ENCODE assay signal across 8 mouse cellular contexts in the genomic region with DNA sequence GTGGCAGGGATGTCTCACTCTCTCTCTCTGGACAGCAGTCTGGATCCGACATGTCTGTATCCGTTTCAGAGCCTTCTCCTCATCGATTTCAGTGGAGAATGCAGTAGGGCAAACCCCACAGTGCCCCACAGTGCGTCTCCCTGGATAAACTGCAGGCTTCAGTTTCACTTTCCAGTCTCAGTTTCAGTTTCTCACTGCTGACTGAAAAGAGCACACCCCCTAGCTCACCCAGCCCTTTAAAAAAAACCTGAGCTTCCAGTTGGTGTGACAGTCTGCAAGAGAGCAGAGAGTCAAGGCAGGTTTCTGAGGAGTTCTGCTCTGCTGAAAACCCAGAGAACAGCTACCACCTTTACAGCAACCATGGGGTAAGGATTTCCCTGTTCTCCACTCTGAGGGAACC. TPM values are rescaled to one million over a fixed set of nuclear protein-coding genes. Genes with fewer than 3 reads are reported as not detected.
DNase-seq lines count a peak whose midpoint lies in the region; ATAC-seq and TF ChIP-seq lines count a peak whose summit lies in the region.

A gene (minus strand): TSS at position 121 of the 400 bp plus-strand sequence.
A gene (plus strand): TSS at position 249 of the 400 bp plus-strand sequence.

- intact Hi-C loops in left cerebral cortex, adult 2 months (cut with DNase I): no loop called here

- peak within 1 kb of the TSS; percentile 28 for H3K4me3 ChIP-seq in left cerebral cortex, adult 2 months
- H3K4me3 ChIP-seq in brown adipose tissue, adult 24 weeks (ENCODE audit: insufficient read depth, low read depth, low read length): peak within 1 kb of the TSS; percentile 70

- peaks cover 6% of the 10 kb centered on the region for H3K4me1 ChIP-seq in brown adipose tissue, adult 24 weeks (ENCODE audit: control insufficient read depth, insufficient read depth, insufficient read length, low read length)

- no peak for ATAC-seq in cerebellum, adult (ENCODE audit: insufficient number of reproducible peaks, low FRiP score, low TSS enrichment)

- no peak for TF ChIP-seq CTCF in left cerebral cortex, adult 2 months (IDR thresholded peaks at IDR 0.05)

- no peak within 1 kb of the TSS for H3K27ac ChIP-seq in left cerebral cortex, adult 2 months
- peak within 1 kb of the TSS; percentile 74 for H3K27ac ChIP-seq in brown adipose tissue, adult 24 weeks (replicated peaks; ENCODE audit: low read depth, low read length)

- DNase-seq in left cerebral cortex, adult 2 months (ENCODE audit: extremely low spot score in 1 of 2, low spot score in 2 of 2): no peak
- DNase-seq in left cerebral cortex, adult 9 months (ENCODE audit: low spot score in 2 of 2): no peak
- DNase-seq in kidney, postnatal 14 days: peak; percentile 8
- DNase-seq in naive thymus-derived CD4-positive, alpha-beta T cell, adult 2 months (ENCODE audit: low read depth): peak; percentile 84
- no peak for DNase-seq in right cerebral cortex, adult 2 months (ENCODE audit: low spot score in 2 of 2)
- DNase-seq in urinary bladder, postnatal 25 days (ENCODE audit: low spot score): no peak

RNA-seq across cellular contexts. Expression of the first gene that starts in this region (rescaled TPM):
- total RNA-seq in left cerebral cortex, adult 2 months (2021): under 1 TPM; 0.47 to 0.88 TPM
- 0.44 TPM in 1 of 2 replicates, not detected in the other for polyA plus RNA-seq in brown adipose tissue, adult 24 weeks (2012; ENCODE audit: insufficient read depth, insufficient read length, missing spikeins)

RNA-seq across cellular contexts. Expression of the second gene that starts in this region (rescaled TPM):
- 1 to 10 TPM in 1 of 2 experiments, under 1 TPM in 1; 0.61 to 1.1 TPM for total RNA-seq in left cerebral cortex, adult 2 months (2021)
- 2.0 and 3.1 TPM in 2 replicates for polyA plus RNA-seq in brown adipose tissue, adult 24 weeks (2012; ENCODE audit: insufficient read depth, insufficient read length, missing spikeins)

Comparison
In these comparisons a context has a peak if more than half of its experiments do, and no peak if none do; other contexts are left out.
1. DNase-seq: peak in kidney, postnatal 14 days (single experiment) and naive thymus-derived CD4-positive, alpha-beta T cell, adult 2 months (single experiment); none in left cerebral cortex, adult 2 months (0 of 2), left cerebral cortex, adult 9 months (0 of 2), right cerebral cortex, adult 2 months (0 of 2) and urinary bladder, postnatal 25 days (single experiment).